Mouse (Mus musculus): ENCODE measurements around the gene AW011738. TPM values are rescaled to one million over a fixed set of nuclear protein-coding genes. Genes with fewer than 3 reads are reported as not detected.

The AW011738 gene
- polyA plus RNA-seq, 1 experiment from 2014 or later = 4.0 TPM

- DNase-seq (ENCODE audit: low spot score) (no peak), ATAC-seq (no peak)
- Histone ChIP-seq H3K4me2 (replicated peaks; ENCODE audit: low read depth, low read length) (no peak overlapping the region), H3K9me3 (ENCODE audit: low read length) (no peaks in the 10 kb centered on the region), H3K4me3 (ENCODE audit: low read depth, low read length) (no peak overlapping the region), H3K27me3 (replicated peaks; ENCODE audit: insufficient read depth, low read length) (no peaks in the 10 kb centered on the region), H3K36me3 (ENCODE audit: insufficient read depth, low read length) (no peaks in the 10 kb centered on the region), H3K27ac (ENCODE audit: low read length) (no peak overlapping the region), H3K4me1 (ENCODE audit: insufficient read depth, low read depth, low read length) (no peaks in the 10 kb centered on the region), H3K9ac (replicated peaks; ENCODE audit: low read depth) (no peak overlapping the region)
- TF ChIP-seq EP300 (IDR thresholded peaks at IDR 0.05) (no peak), CTCF (IDR thresholded peaks at IDR 0.05) (no peak)
- WGBS = 76% methylated on average over 16 of the region's 16 CpGs
Observed at GRCm38 (mm10) chr4:156217022-156217669, 14.0 kb downstream of the AW011738 start.

GRCm38 (mm10) chr4:156217838-156218237 is 14.7 kb downstream of the AW011738 start:
- Histone ChIP-seq H3K4me2 (replicated peaks; ENCODE audit: low read depth, low read length) (no peak overlapping the region), H3K4me3 (ENCODE audit: low read depth, low read length) (no peak overlapping the region), H3K36me3 (ENCODE audit: insufficient read depth, low read length) (no peaks in the 10 kb centered on the region), H3K4me1 (ENCODE audit: insufficient read depth, low read depth, low read length) (no peaks in the 10 kb centered on the region), H3K9me3 (ENCODE audit: low read length) (no peaks in the 10 kb centered on the region), H3K27ac (ENCODE audit: low read length) (no peak overlapping the region), H3K9ac (replicated peaks; ENCODE audit: low read depth) (no peak overlapping the region), H3K27me3 (replicated peaks; ENCODE audit: insufficient read depth, low read length) (no peaks in the 10 kb centered on the region)
- no peak for ATAC-seq
- DNase-seq (ENCODE audit: low spot score) = no peak
- WGBS = 79% methylated on average over 13 of the region's 16 CpGs
- TF ChIP-seq EP300 (IDR thresholded peaks at IDR 0.05) = no peak
- TF ChIP-seq CTCF (IDR thresholded peaks at IDR 0.05) = no peak

- Histone ChIP-seq H3K9ac (replicated peaks; ENCODE audit: low read depth) (no peak overlapping the region), H3K27me3 (replicated peaks; ENCODE audit: insufficient read depth, low read length) (no peaks in the 10 kb centered on the region), H3K27ac (ENCODE audit: low read length) (no peak overlapping the region), H3K4me1 (ENCODE audit: insufficient read depth, low read depth, low read length) (no peaks in the 10 kb centered on the region), H3K9me3 (ENCODE audit: low read length) (no peaks in the 10 kb centered on the region), H3K4me2 (replicated peaks; ENCODE audit: low read depth, low read length) (no peak overlapping the region), H3K4me3 (ENCODE audit: low read depth, low read length) (no peak overlapping the region), H3K36me3 (ENCODE audit: insufficient read depth, low read length) (no peaks in the 10 kb centered on the region)
- WGBS = 80% methylated on average over 11 of the region's 11 CpGs
- TF ChIP-seq CTCF (IDR thresholded peaks at IDR 0.05) = no peak
- TF ChIP-seq EP300 (IDR thresholded peaks at IDR 0.05) = no peak
- no peak for DNase-seq (ENCODE audit: low spot score)
- no peak for ATAC-seq
Observed at GRCm38 (mm10) chr4:156219936-156220335, 16.8 kb downstream of the AW011738 start.

GRCm38 (mm10) chr4:156224276-156224675 is 21.2 kb downstream of the AW011738 start:
- WGBS = 86% methylated on average over 2 of the region's 2 CpGs
- Histone ChIP-seq H3K9ac (replicated peaks; ENCODE audit: low read depth) (no peak overlapping the region), H3K27me3 (replicated peaks; ENCODE audit: insufficient read depth, low read length) (no peaks in the 10 kb centered on the region), H3K4me3 (ENCODE audit: low read depth, low read length) (no peak overlapping the region), H3K9me3 (ENCODE audit: low read length) (no peaks in the 10 kb centered on the region), H3K4me1 (ENCODE audit: insufficient read depth, low read depth, low read length) (peaks cover 6% of the 10 kb centered on the region; the same call in 1 of the 2 replicates), H3K4me2 (replicated peaks; ENCODE audit: low read depth, low read length) (no peak overlapping the region), H3K36me3 (ENCODE audit: insufficient read depth, low read length) (no peaks in the 10 kb centered on the region), H3K27ac (ENCODE audit: low read length) (no peak overlapping the region)
- TF ChIP-seq EP300 (IDR thresholded peaks at IDR 0.05) (no peak), CTCF (IDR thresholded peaks at IDR 0.05) (no peak)
- ATAC-seq (no peak), DNase-seq (ENCODE audit: low spot score) (no peak)

GRCm38 (mm10) chr4:156227752-156228392 is 24.8 kb downstream of the AW011738 start:
- peak; percentile 52 for DNase-seq (ENCODE audit: low spot score)
- peak overlapping the region; percentile 2; the same call in 1 of the 2 replicates for H3K4me3 ChIP-seq (ENCODE audit: low read depth, low read length)
- WGBS = 32% methylated on average over 18 of the region's 18 CpGs
- peak; percentile 60 for ATAC-seq
- H3K27me3 ChIP-seq (replicated peaks; ENCODE audit: insufficient read depth, low read length) = no peaks in the 10 kb centered on the region
- no peak overlapping the region; the same call in 1 of the 2 replicates for H3K27ac ChIP-seq (ENCODE audit: low read length)
- H3K4me2 ChIP-seq (replicated peaks; ENCODE audit: low read depth, low read length) = peak overlapping the region; percentile 56
- TF ChIP-seq EP300 (IDR thresholded peaks at IDR 0.05) = no peak
- TF ChIP-seq CTCF (IDR thresholded peaks at IDR 0.05) = no peak
- H3K9me3 ChIP-seq (ENCODE audit: low read length) = no peaks in the 10 kb centered on the region
- H3K9ac ChIP-seq (replicated peaks; ENCODE audit: low read depth) = no peak overlapping the region
- H3K4me1 ChIP-seq (ENCODE audit: insufficient read depth, low read depth, low read length) = peaks cover 6% of the 10 kb centered on the region; the same call in 1 of the 2 replicates
- H3K36me3 ChIP-seq (ENCODE audit: insufficient read depth, low read length) = 0 out of 2 replicates have a peak, but pooled peaks cover 12% of the 10 kb centered on the region

GRCm38 (mm10) chr4:156228393-156229024 is 25.4 kb downstream of the AW011738 start:
- no peaks in the 10 kb centered on the region for H3K9me3 ChIP-seq (ENCODE audit: low read length)
- 0 out of 2 replicates have a peak overlapping the region, but pooled peaks have one; percentile 2 for H3K4me3 ChIP-seq (ENCODE audit: low read depth, low read length)
- no peak for TF ChIP-seq CTCF (IDR thresholded peaks at IDR 0.05)
- TF ChIP-seq EP300 (IDR thresholded peaks at IDR 0.05) = no peak
- H3K36me3 ChIP-seq (ENCODE audit: insufficient read depth, low read length) = 0 out of 2 replicates have a peak, but pooled peaks cover 12% of the 10 kb centered on the region
- H3K4me1 ChIP-seq (ENCODE audit: insufficient read depth, low read depth, low read length) = peaks cover 6% of the 10 kb centered on the region; the same call in 1 of the 2 replicates
- H3K4me2 ChIP-seq (replicated peaks; ENCODE audit: low read depth, low read length) = peak overlapping the region; percentile 56
- DNase-seq (ENCODE audit: low spot score) (peak; percentile 61), ATAC-seq (peak; percentile 68)
- WGBS = 21% methylated on average over 12 of the region's 12 CpGs
- no peaks in the 10 kb centered on the region for H3K27me3 ChIP-seq (replicated peaks; ENCODE audit: insufficient read depth, low read length)
- no peak overlapping the region; the same call in 1 of the 2 replicates for H3K27ac ChIP-seq (ENCODE audit: low read length)
- H3K9ac ChIP-seq (replicated peaks; ENCODE audit: low read depth) = no peak overlapping the region

Measured in lung, postnatal 0 days (tissue).